Mouse (Mus musculus) bone marrow macrophage, adult 2 months (primary cell): ENCODE results near the gene Fxyd7. TPM values are rescaled to one million over a fixed set of nuclear protein-coding genes. Genes with fewer than 3 reads are reported as not detected.

ENCODE experiments used
- H3K27ac ChIP-seq: 2 replicates; pipeline ENCODE4 v1.5.1; 2012; ENCODE audit warnings: low read depth, low read length; ENCODE audit not compliant: insufficient read depth
- H3K4me1 ChIP-seq: 2 replicates; pipeline ENCODE4 v1.6.1; 2012; ENCODE audit warnings: low read length; ENCODE audit not compliant: control insufficient read depth, insufficient read depth
- H3K4me3 ChIP-seq: 2 replicates; pipeline ENCODE4 v1.5.1; 2012; ENCODE audit warnings: mild to moderate bottlenecking, low read length, moderate library complexity; ENCODE audit not compliant: insufficient read depth
- CTCF ChIP-seq: IDR thresholded peaks from 2 replicates; pipeline ENCODE4 v1.5.1; 2012; ENCODE audit warnings: low read depth, mild to moderate bottlenecking, low read length, moderate library complexity
- POLR2A ChIP-seq: IDR thresholded peaks from 2 replicates; pipeline ENCODE4 v1.6.1; 2012; ENCODE audit warnings: mild to moderate bottlenecking, low read depth, low read length, borderline replicate concordance
- polyA plus RNA-seq: library from polyadenylated mRNA; stranded (reverse); fragments of >200 nt; gene quantifications from 2 replicates; pipeline ENCODE4 v1.2.4, GENCODE M21; 2012; ENCODE audit not compliant: missing spikeins, insufficient read depth, insufficient read length

Fxyd7 gene
- polyA plus RNA-seq, 1 experiment, result not detected

- peaks cover 3% of the 10 kb centered on the region for H3K4me1 ChIP-seq
- TF ChIP-seq CTCF (no peak), POLR2A (no peak)
- no peak overlapping the region for H3K4me3 ChIP-seq
- H3K27ac ChIP-seq, result no peak overlapping the region
These were observed 11.8 kb upstream of the Fxyd7 start for GRCm38 (mm10) chr7:31063074-31063560.

- no peak for TF ChIP-seq POLR2A
- TF ChIP-seq CTCF, result no peak
- no peak overlapping the region for H3K27ac ChIP-seq
- H3K4me1 ChIP-seq, result peaks cover 3% of the 10 kb centered on the region
- H3K4me3 ChIP-seq, result no peak overlapping the region
These were observed 9.3 kb upstream of the Fxyd7 start for GRCm38 (mm10) chr7:31060621-31061010.

- Histone ChIP-seq H3K4me1 (peaks cover 3% of the 10 kb centered on the region), H3K27ac (no peak overlapping the region), H3K4me3 (no peak overlapping the region)
- no peak for TF ChIP-seq CTCF
- TF ChIP-seq POLR2A, result no peak
These were observed 8.8 kb upstream of the Fxyd7 start for GRCm38 (mm10) chr7:31059919-31060620.

- H3K4me1 ChIP-seq, result peaks cover 3% of the 10 kb centered on the region
- H3K27ac ChIP-seq, result no peak within 1 kb of the TSS
- no peak within 1 kb of the TSS for H3K4me3 ChIP-seq
- TF ChIP-seq POLR2A, result no peak
- TF ChIP-seq CTCF, result peak; percentile 99
These were observed 7.8 kb upstream of the Fxyd7 start, which contains the start of gene Lgi4 for GRCm38 (mm10) chr7:31059108-31059507. Gene Lgi4, plus strand, starts transcription at chr7:31059342.

GRCm38 (mm10) chr7:31058211-31058610 is 6.9 kb upstream of the Fxyd7 start:
- Histone ChIP-seq H3K27ac (no peak overlapping the region), H3K4me1 (peaks cover 3% of the 10 kb centered on the region), H3K4me3 (no peak overlapping the region)
- TF ChIP-seq CTCF, result no peak
- no peak for TF ChIP-seq POLR2A

- no peak for TF ChIP-seq POLR2A
- TF ChIP-seq CTCF, result no peak
- H3K4me1 ChIP-seq, result peaks cover 3% of the 10 kb centered on the region
- H3K27ac ChIP-seq, result no peak overlapping the region
- H3K4me3 ChIP-seq, result no peak overlapping the region
These were observed 6.5 kb upstream of the Fxyd7 start for GRCm38 (mm10) chr7:31057730-31058129.

- Histone ChIP-seq H3K4me3 (no peak within 1 kb of the TSS), H3K4me1 (peaks cover 6% of the 10 kb centered on the region), H3K27ac (no peak within 1 kb of the TSS)
- TF ChIP-seq POLR2A (no peak), CTCF (no peak)
These were observed 5.8 kb upstream of the Fxyd7 start, which contains the start of gene Fxyd1 for GRCm38 (mm10) chr7:31057071-31057470. Gene Fxyd1, minus strand, starts transcription at chr7:31057199.

- Histone ChIP-seq H3K4me3 (no peak overlapping the region), H3K4me1 (peaks cover 6% of the 10 kb centered on the region), H3K27ac (no peak overlapping the region)
- TF ChIP-seq POLR2A (no peak), CTCF (no peak)
These were observed 5.2 kb upstream of the Fxyd7 start for GRCm38 (mm10) chr7:31056448-31056847.

- TF ChIP-seq POLR2A (no peak), CTCF (no peak)
- Histone ChIP-seq H3K4me1 (peaks cover 6% of the 10 kb centered on the region), H3K4me3 (no peak overlapping the region), H3K27ac (no peak overlapping the region)
These were observed 4.6 kb upstream of the Fxyd7 start for GRCm38 (mm10) chr7:31055883-31056282.

- Histone ChIP-seq H3K27ac (no peak overlapping the region), H3K4me1 (peaks cover 6% of the 10 kb centered on the region), H3K4me3 (no peak overlapping the region)
- no peak for TF ChIP-seq CTCF
- TF ChIP-seq POLR2A, result no peak
These were observed 4.1 kb upstream of the Fxyd7 start for GRCm38 (mm10) chr7:31055354-31055824.
